Mouse (Mus musculus) liver, embryonic 14.5 days (tissue): ENCODE results near the gene Rab37.

Source experiments
- CTCF ChIP-seq: IDR thresholded peaks from 2 replicates; pipeline ENCODE4 v1.5.1; 2016; ENCODE audit warnings: antibody characterized with exemption, low read depth, control low read depth
- EP300 ChIP-seq: IDR thresholded peaks from 2 replicates; pipeline ENCODE4 v1.6.1; 2016; ENCODE audit warnings: antibody characterized with exemption, low read depth

DNA sequence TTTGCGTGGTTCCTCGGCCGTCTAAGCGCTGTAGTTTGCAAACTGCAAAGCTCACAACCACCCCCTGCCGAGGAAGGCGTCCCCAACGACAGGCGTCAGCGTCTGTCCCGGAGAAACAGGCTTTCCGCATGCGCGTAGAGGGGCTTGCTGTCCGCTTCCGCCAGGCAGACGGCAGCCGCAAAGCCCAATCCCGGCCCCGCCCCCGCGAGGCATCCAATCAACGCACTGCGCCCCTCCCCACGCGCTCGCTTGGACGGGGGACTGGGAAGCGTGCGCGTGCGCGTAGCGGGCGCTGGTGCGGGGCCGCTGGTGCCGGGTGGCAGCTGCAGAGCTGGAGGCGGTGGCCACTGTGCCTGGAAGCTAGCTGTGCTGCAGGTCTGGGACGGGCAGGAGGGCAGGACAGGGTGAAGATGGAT, 96.0 kb downstream of the Rab37 start, which contains the start of gene Tmem104:
- TF ChIP-seq CTCF (peak; percentile 44; the same call in 1 of the 2 replicates), EP300 (no peak)
